Mouse (Mus musculus) c-Kit-positive CD71-positive TER-119-positive erythroid progenitor cells, embryonic 14.5 days (primary cell): ENCODE data around the gene Osbp2.
A peak's percentile ranks its signal among the peaks of the same experiment; 100 is the strongest.
"Not testable (repeated sequence)": the region's sequence is repeated elsewhere in the genome, so short reads cannot be mapped to it uniquely, and the experiment has no call there.

Source experiments
- DNase-seq: peaks from one replicate; pipeline ENCODE4 v3.0.0-alpha.2; 2013; ENCODE audit warnings: low spot score

Osbp2 gene

GRCm38 (mm10) chr11:3863454-3864112, at the start of gene Osbp2:
TSS of gene Osbp2 (minus strand) at chr11:3863903.
- DNase-seq, result peak; percentile 51

DNA sequence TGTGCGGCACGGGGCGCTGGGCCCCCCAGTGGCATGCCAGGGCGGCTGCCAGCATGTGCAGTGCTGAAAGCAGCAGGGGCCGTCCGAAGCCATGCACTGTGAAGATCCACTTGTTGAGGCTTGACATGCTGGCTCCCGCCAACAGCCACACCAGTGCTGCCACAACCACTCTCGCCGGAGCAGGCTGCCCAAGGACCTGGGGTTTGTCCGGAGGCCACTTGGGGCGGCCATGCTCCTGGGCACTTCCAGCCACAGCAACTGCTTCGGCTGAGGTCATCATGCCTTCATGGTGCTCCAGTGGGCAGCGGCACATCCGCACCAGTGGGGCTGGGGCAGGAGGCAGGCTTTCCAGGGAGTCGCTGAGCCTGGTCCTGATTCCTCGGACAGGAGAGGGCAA, 49.2 kb upstream of the Osbp2 start:
- no peak for DNase-seq

DNA sequence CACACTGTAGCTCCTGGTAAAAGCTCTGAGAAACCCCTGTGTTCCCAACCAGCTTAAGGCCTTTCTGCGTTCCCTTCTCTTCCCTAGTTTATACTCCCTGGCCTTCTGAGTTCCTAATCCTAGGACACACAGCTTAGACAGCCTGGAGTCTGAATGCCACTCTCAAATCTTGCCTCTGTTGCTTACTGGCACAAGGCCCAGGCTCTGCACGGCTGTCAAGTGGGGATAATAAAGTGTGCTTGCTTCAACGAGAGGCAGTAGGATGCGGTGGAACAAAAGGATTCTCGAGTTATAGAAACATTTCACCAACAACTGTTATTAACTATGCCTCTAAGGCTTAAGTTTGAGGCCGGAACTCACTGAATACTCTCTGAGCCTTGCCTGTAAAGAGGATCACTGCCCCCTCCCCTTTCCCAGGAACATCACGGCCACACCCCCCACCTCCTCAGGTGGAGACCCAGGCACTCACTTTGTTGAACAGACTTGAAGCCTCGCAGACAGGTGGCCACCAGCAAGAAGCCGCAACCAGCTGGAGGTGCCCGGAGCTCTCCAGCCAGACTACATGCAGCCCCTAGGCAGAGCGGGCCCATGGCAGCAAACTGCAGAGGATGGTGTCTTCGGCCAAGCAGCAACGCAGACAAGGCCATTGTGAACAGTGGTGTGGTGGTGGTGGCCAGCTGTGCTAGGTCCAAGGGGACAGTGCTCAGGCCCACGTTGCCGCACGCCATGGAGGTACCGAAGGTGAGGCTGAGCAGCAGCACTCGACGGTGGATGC, 48.6 kb upstream of the Osbp2 start:
- no peak for DNase-seq

- DNase-seq, result not testable (repeated sequence)
Observed at GRCm38 (mm10) chr11:3911440-3911839, 47.7 kb upstream of the Osbp2 start.

- DNase-seq, result no peak
Observed at GRCm38 (mm10) chr11:3910513-3911310, 47.0 kb upstream of the Osbp2 start.

- DNase-seq, result no peak
Observed at GRCm38 (mm10) chr11:3909236-3909635, 45.5 kb upstream of the Osbp2 start.

DNA sequence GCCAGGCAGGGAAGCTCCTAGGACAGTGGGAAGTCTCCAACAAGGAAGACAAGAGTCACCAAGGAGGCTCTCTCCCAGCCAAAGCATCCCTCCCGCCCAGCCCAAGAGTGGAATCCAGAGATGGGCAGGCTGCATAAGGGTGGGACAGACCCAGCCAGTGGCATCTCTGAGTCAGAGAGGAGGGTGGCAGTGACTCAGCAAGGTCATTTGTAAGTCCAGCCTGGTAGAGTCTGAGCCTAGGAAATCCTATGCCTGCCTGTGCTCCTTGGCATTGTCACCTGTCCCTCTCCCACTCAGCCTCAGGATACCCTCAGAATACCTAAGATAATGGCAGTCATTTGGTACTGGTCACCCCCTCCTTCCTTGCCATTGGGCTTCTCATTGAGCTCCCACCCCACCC, 41.7 kb upstream of the Osbp2 start:
- DNase-seq, result no peak

GRCm38 (mm10) chr11:3904673-3905072, 41.0 kb upstream of the Osbp2 start:
- no peak for DNase-seq

DNA sequence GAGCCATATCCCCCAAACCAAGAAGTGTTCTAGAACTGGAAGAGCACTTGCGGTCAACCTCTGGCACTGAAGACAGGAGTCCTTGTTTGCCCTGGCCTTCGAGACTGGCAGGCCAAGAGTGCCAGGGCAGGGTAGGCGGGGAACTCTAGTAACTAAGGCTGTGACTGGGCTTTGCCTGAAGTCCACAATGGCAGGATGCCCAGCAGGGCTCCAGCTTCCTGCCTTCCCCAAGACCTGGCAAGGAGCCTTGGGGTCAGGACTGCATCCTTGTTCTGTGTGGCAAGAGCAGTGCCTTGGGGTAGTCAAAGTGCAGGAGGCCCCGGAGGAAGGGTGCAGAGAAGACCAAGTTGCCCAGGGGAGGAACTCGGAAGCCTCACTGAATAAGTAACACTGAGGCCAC, 39.3 kb upstream of the Osbp2 start:
- no peak for DNase-seq

- DNase-seq, result no peak
Observed at GRCm38 (mm10) chr11:3902516-3902915, 38.8 kb upstream of the Osbp2 start.

DNA sequence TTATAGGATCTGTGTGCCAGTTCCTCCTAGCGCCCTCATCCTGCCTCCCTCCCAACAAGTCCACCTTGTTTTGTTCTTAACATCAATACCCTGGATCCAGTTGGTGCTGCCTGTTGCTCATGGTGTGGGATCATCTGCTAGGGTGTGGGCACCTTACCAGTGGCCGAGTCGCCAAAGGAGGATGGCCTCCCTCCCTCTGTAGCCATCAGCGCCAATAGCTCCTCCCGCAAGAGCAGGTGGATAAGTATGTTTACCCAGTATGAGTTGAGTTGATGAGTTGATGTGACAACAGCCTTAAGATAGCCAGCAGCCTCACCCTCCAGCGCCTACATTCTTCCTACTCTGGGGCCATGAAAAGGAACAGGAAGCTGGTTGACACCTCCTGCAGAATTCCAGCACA, 36.6 kb upstream of the Osbp2 start:
- no peak for DNase-seq

- no peak for DNase-seq
Observed at GRCm38 (mm10) chr11:3895933-3896332, 32.2 kb upstream of the Osbp2 start.

DNA sequence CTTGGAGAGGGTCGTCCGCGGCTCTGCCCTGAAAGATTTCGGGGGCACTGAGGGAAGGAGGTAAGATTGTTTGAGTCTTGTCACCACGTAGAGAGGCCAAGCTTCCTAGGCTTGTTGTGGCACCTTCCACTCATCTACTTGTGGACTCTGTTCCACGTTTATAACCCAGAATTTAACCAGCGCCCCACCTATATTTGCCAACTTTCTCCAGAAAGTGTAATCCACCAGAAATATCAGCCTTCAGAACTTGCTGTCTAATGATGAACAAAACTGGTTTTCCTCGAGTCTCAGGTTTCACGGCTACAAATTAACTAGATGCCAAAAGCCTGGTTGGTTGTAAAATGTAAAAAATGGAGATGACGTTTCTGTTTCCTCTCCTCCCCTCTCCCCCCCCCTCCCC, 31.8 kb upstream of the Osbp2 start:
- no peak for DNase-seq

DNA sequence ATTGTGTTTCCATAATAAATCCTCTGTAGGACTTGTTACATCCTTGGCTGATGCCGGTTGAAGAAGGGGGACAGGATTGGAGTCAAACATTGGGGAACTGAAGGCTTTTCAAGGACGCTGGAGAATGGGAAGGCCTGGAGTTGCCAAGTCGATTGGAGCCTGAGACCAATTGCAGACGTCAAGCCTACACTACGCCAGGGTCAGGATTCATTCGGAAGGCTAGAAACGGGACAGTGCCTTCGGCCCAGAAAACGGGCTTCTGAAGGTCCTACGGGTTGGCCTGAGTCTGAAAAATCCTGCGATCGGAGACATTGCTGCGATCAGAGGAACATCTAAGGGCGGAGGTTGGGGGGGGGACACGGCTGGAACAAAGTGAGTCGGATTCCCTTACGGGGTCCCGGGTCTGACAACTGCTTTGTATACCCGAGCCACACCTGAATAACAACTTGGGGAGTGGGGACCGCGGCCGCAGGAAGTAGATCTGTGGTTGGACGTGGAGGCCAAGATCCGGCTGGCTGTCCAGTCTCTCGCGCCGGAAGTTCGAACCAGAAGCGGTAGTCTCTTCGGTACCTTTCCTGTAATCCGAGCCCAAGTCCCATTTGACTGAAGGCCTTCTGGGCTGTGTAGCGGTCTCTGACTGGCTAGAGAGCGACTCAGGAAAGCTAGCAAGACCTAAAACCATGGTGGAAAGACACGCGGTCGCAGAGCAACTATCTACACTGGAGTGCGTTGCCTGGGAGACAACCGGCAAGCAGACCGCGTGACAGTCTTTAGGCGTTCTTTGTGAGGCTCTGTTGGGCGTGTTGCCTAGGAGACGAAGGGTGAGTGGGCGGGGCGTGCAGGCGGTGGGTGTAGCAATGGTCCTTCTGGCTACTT, 30.9 kb upstream of the Osbp2 start, which contains the start of the genes 4921536K21Rik and Dusp18:
Gene 4921536K21Rik (minus strand): TSS at position 693 of the 876 bp plus-strand sequence.
Gene Dusp18 (plus strand): TSS at position 835 of the 876 bp plus-strand sequence.
- peak; percentile 91 for DNase-seq

DNA sequence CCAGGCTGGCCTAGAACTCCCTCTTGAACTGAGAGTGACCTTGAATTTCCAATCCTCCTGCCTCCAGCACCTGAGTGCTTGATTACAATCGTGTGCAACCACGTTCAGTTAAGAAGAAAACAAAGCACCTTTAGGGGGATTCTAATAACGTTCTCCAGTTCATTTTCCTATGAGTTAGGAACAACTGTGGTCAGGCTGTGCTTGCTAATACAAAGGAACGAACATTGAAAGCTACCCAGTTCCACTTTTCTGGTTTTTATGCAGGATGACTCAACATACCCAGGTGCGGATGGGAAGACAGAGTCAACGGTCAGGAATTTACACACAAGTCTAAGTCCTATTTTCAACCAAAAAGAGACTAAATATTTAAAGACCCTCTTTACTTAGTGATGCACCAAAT, 30.3 kb upstream of the Osbp2 start:
- DNase-seq, result no peak

DNA sequence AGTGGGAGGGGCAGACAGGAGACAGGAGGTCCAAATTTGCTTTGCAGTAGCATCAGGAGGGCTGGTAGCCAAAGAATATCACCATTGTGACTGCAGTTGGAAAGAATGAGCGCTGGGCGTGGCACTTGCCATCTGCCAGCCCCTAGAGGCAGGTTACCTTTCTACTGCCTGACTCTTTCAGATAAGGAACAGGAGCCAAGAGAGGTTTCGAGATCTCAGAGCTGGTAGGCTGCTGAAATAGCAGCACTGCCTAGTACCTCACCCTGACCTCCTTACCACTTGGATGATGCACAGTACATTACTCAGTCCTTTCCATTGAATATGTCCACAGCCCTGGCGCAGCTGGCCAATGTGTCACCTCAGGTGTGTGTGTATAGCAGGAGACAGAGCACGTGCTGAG, 23.6 kb upstream of the Osbp2 start:
- peak; percentile 43 for DNase-seq

- no peak for DNase-seq
Observed at GRCm38 (mm10) chr11:3883711-3884110, 20.0 kb upstream of the Osbp2 start.

DNA sequence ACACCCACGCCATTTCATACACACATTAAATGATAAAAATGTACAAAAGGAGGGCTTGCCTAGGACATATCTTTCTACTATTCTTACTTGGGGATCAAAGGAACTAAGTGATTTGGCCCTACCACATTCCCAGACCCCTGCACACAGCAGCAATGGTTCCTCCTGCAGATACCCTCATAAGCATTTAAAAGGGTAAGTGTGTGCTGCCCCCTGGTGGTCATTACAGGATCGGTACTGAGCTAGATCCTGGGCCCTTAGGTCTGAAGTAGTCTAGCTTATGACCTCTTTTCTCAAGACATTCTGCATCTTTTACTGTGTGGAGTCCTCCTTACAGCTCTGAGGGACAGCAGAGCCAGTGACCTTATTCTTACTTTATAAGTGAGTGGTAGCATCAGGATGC, 16.1 kb upstream of the Osbp2 start:
- peak; percentile 68 for DNase-seq

DNA sequence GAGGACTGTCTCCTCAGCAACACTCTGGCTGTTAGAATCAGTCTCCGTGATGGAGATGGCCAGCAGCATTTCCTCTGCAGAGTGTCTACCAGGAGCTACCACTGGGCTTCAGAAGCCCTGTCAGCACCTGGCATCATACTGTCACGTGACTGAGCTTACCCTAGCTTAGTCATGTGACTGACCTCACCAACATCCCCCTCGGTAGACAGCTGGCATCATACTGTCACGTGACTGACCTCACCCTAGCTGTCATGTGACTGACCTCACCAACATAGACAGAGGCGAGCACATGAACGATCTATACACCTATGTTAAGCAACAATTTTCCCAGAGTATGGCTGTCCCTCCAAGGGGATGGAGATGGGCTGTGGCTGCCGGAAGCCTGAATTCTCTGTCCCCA, 15.0 kb upstream of the Osbp2 start:
- no peak for DNase-seq

- no peak for DNase-seq
Observed at GRCm38 (mm10) chr11:3876419-3876818, 12.7 kb upstream of the Osbp2 start.

DNA sequence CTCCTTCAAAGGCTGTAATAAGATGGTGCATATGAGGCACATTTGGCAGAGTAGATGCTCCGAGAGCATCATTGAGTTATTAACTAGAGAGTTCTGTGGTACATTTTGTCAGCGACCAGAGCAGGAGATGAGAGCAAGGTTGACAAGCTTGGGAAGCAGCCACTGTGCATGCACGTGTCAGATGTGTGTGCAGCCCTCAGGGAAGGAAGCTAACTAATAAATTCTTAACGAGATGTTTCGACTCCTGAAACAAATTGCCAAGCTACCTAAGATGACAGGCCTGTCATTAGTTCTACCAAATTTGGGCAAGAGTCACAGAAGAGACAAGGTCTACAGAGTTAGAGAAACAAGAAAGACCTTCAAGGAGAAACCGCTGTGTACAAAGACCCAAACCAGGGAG, 640 bp upstream of the Osbp2 start:
- no peak for DNase-seq
